Mouse (Mus musculus) spleen, postnatal 4 days (tissue): ENCODE measurements at regions not wholly inside any gene's neighbourhood (a gene's known extent, or its start where the extent isn't known, plus 50 kb on each side); places are given as distances from the start of the nearest gene placed in this dataset.
A peak's percentile ranks its signal among the peaks of the same experiment; 100 is the strongest.
"Not testable (repeated sequence)": the region's sequence is repeated elsewhere in the genome, so short reads cannot be mapped to it uniquely, and the experiment has no call there.

ENCODE experiments used
- DNase-seq, 2 experiments: peaks; one replicate each; pipeline ENCODE4 v3.0.0; 2022; ENCODE audit warnings: low spot score in 2 of 2

DNA sequence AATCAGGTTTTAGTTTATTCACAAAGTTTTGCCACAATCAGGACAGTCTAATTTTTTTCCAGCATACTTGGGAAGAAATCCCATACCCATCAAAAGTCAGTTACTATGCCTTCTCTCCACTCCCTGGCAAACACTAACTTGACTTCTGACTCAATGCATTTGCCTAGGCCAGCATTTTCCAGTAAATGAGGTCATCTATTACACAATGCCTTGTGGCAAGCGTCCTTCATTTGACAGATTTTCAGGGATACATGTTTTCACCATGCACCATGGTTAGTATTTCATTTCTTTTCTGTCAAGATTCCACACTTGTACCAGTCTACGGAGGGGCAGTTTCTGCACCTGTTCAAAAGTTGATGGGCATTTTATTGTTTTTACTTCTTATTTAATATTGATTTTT is 88.4 kb upstream of the Slc2a12 start:
- DNase-seq = not testable (repeated sequence)

DNA sequence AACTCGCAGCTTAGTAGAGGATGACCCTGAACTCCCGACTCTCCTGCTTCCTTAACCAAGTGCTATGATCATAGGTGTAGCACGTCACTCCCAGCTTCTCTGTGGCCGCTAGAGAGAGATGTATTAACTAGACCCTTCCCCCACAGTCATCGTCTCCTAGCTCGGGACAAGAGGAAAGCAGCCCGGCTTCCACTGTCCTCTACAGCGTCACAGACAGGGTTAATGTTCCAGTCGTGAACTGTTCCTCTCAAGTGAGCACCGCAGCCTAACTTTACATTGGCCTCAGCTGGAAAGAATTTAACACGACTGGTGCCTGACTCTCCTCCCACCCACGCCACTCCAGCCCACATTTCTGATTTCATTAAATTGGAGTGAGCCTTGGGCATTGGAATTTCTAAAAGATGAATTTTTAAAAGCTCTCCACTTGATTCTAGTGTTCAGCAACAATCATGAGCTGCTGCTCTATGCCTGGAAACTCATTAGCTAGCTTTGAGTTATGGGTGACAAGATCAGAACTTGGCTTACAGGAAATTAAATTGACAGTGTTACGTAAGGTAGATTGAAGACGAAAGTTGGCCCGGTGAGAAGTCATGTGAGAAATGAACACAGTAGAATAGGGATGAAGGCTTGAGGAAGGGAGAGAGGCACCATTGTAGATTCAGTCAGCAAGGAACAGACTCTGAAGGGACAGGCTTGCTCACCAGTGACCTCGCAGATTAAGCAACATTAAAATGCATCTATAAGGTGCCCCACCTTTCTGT is 75.4 kb upstream of the Slc2a12 start:
- DNase-seq = not testable (repeated sequence)

DNA sequence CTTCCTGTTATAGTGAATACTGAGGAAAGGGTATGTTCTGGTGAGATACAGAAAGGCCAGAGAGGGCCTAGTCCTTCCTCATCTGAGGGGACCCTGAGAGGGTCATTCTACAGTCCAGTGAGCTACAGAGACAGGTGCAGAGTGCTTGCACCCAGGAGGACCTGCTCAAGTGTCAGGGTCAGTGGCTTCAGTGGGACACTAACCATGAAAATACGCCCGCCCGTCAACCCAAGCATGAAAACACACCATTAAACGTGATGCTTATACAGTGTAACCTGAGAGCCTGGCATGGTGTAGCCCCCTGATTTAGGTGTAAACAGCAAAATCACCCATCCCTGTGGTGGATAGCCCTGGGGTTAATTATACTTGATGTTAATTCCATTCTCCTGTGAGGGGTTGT is 70.8 kb upstream of the Slc2a12 start:
- not testable (repeated sequence) for DNase-seq

DNA sequence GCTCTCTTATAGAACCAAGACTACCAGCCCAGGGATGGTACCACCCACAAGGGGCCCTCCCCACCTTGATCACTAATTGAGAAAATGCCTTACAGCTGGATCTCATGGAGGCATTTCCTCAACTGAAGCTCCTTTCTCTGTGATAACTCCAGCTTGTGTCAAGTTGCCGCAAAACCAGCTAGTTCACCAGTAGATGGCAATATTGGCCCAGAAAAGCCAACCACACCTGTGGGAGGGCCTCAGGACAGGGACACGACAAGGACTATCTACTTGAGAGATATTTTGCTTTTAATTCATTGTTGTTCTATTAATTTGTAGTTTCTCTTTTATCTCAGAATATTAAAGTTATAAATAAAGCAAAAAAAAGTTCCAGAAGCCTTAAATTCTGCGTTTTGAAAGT is 65.4 kb upstream of the Slc2a12 start:
- DNase-seq = peak; percentile 28 to 64

DNA sequence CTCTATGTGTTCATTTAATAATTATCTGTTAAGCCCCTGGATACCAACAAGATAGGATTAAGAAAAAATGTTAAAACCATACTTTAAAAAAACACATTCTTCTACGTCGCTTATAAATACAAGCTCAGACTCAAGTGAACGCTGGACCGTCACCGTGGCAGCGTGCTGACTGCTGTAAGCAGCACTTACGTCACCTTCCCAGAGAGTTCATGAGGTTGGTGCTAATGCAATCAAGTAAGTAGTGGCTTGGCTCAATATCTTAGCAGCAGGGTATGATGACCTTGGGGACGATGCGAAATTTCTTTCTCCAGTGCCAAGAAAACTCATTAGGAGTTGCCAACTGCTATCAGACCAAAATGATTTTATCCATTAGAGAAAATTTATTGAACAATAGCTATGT is 63.5 kb upstream of the Slc2a12 start:
- not testable (repeated sequence) for DNase-seq

DNA sequence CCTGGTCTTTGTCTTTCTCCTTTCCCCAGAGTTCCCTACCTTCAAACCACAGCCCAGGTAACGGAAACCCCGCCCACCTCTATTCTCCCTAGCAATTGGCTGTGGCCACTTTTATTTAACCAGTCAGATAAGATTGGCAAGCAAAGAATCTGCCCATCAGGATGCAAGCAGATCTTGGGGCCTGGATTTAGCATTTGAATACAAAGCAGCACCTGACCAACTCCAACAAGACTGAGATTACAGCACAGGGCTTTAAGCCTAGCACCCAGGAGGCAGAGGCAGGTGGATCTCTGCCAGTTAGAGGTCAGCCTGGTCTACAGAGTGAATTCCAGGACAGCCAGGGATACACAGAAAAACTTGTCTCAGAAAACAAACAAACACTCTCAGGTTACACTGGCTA is 61.5 kb upstream of the Slc2a12 start:
- DNase-seq = not testable (repeated sequence)

DNA sequence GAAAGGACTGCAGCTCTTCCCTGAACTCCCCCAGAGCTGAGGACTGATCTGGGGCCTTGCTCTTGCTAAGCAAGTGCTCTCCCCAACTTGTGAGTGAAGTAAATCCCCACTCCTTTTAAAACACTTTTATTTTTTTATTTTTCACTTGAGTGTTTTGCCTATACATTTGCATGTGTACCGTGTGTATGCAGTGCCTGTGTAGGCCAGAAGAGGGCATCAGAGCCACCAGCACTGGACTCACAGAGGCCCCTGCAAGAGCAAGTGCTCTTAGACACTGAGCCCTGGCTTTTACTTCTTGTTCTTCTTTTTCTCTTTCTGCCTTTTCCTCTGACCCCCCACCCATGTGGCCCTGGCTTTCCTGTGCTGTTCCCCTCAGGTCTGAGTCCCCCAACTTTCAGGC is 56.2 kb upstream of the Slc2a12 start:
- not testable (repeated sequence) for DNase-seq

DNA sequence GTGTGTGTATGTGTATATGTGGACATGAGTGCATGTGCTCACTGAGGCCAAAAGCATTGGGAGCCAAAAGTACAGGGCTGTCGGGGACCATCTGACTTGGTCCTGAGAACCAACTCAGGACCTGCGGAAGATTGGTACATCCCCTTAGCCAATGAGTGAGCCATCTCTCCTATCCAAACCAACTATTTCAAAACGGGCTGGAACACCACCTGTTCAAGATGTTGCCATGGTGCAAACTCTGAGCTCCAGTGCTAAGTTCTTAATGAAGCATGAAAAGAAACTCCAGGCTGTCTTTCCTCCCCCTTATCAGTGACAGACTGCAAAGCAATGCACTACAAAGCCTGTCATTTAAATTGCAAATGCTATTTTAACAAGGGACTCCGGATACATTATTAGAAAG is 53.1 kb upstream of the Slc2a12 start:
- not testable (repeated sequence) for DNase-seq

DNA sequence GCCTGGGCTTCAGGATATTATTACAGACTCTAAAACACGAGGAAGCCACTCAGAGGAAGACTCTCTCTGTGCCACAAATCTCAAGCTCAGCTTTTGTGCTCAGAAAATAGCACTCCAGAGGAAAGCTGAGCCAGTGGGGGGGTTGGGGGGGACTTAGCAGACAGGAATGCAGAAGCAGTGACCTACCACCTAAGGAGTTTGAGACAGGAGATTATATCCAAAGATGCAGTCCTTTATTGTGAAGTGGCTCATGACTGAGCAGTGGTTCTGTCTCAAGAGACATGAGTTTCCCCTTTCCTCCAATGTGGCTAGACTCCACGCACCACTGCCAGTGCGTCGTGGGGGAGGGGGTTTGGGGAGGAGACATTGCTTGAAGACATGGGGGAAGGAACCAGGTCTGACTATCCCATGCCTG is 52.6 kb upstream of the Slc2a12 start:
- not testable (repeated sequence) for DNase-seq

DNA sequence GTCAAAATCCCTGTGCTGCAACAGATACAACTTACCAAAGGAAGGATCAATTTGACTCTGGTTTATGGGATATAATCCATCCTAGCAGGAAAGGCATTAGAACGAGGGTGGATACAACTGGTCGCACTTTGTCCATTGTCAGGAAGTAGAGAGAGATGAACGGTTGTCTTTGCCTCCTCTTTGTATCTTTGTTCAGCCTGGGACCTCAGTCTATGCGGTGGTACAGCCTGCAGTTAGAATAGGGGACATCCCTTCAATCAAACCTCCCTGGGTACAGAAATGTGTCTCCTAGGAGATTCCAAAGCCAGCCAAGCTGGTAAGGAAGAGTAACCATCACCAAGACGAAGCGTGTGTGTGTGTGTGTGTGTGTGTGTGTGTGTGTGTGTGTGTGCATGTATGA is 52.1 kb upstream of the Slc2a12 start:
- DNase-seq = not testable (repeated sequence)
